Mouse (Mus musculus): ENCODE results near the gene Smpd2. TPM values are rescaled to one million over a fixed set of nuclear protein-coding genes. Genes with fewer than 3 reads are reported as not detected.

Smpd2 gene
- total and polyA plus RNA-seq, 3 experiments, result 8.9 to 15.4 (median 11.3) TPM

DNA sequence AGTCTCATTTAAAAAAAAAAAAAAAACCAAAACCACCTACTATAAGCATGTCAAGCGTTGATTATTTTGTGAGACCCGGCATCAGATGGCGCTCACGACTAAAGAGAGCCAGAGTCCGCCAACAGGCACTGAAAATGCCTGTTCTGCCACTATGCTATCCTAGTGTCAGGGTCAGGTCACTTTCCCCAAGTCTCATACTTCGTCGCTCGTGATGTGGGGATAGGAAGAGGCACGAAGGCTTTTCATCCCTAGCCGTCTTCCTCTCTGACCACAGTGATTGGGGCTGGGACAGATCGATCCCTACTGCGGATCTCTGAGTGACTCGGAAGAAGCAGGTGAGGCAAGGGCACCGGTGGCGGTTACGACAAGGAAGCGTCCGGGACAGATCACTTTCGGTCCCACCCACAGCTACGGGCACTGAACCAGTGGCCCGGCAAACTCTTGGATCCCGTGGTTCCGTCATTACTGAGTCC, 28.4 kb upstream of the Smpd2 start (continued):
- no peak for TF ChIP-seq CHD1 (IDR thresholded peaks at IDR 0.05; ENCODE audit: low read depth, low read length)
- TF ChIP-seq IRF4 (IDR thresholded peaks at IDR 0.05; ENCODE audit: low read depth, low read length), result peak; percentile 64

DNA sequence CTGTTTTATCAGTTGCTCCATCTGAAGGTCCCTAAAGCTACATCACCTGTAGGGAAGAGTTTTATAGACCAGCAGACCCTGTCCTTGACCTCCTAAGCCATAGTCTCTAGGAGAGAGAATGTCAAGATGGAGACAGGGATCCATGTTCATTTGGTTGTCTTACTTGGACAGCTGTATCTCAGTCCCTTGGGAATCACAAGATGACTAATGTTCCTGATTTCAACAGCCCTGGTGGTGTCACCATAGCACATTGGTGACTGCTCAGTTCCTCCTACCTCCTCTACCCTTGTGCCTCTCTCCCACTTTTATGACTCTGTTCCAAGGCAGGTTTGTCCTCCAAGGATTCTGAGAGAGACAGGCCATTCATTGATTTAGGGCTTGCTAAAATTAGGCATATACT, 24.8 kb upstream of the Smpd2 start:
- Histone ChIP-seq H3K27me3 (replicated peaks) (no peaks in the 10 kb centered on the region), H3K4me1 (ENCODE audit: control insufficient read depth in 1 of 2, insufficient read depth in 2 of 2) (peaks cover 5 to 25% of the 10 kb centered on the region in 2 experiments), H3K27ac (ENCODE audit: insufficient read depth, low read depth) (no peak overlapping the region), H3K9me3 (replicated peaks; ENCODE audit: low read length) (no peaks in the 10 kb centered on the region), H3K9ac (ENCODE audit: insufficient read depth, low read depth) (no peak overlapping the region), H3K79me2 (replicated peaks; ENCODE audit: control insufficient read depth, extremely low read depth, insufficient read depth, poor library complexity, severe bottlenecking) (0 out of 2 replicates have a peak, but pooled peaks cover 5% of the 10 kb centered on the region), H3K4me2 (ENCODE audit: insufficient read depth, low read depth, poor library complexity, severe bottlenecking) (no peak overlapping the region), H3K4me3 (replicated peaks in 1 of 3; ENCODE audit: low read depth in 2 of 3, low read length in 2 of 3, poor library complexity in 1 of 3) (no peak overlapping the region), H3K36me3 (replicated peaks in 1 of 2; ENCODE audit: control insufficient read depth in 1 of 2, insufficient read depth in 1 of 2, low read length in 1 of 2) (no peaks in the 10 kb centered on the region)
- peak; percentile 74 for DNase-seq (ENCODE audit: extremely low read depth)
- TF ChIP-seq JUND (conservative IDR thresholded peaks at IDR 0.05; ENCODE audit: low read depth, low read length) (peak; percentile 33; the same call in 1 of the 2 replicates), TCF12 (IDR thresholded peaks at IDR 0.05; ENCODE audit: low read depth, low read length) (0 out of 2 replicates have a peak, but pooled peaks have one; percentile 27), BHLHE40 (IDR thresholded peaks at IDR 0.05; ENCODE audit: low read depth, low read length) (peak; percentile 9; the same call in 1 of the 2 replicates), CTCF (conservative IDR thresholded peaks at IDR 0.05 in 1 of 2, IDR thresholded peaks at IDR 0.05 in 1 of 2; ENCODE audit: low read depth in 2 of 2, low read length in 2 of 2) (peak in 1 of 2 experiments; percentile 9; a peak in 1 of 4 replicates), MAZ (IDR thresholded peaks at IDR 0.05; ENCODE audit: low read depth, low read length) (no peak), MEF2A (IDR thresholded peaks at IDR 0.05; ENCODE audit: borderline replicate concordance, low read depth, low read length) (0 out of 2 replicates have a peak, but pooled peaks have one; percentile 43), IRF4 (IDR thresholded peaks at IDR 0.05; ENCODE audit: low read depth, low read length) (peak; percentile 68; the same call in 1 of the 2 replicates), EP300 (IDR thresholded peaks at IDR 0.05; ENCODE audit: low read length) (peak; percentile 66), ZKSCAN1 (IDR thresholded peaks at IDR 0.05; ENCODE audit: borderline replicate concordance, low read depth, low read length) (no peak), JUN (IDR thresholded peaks at IDR 0.05; ENCODE audit: insufficient read depth, low read depth, low read length) (peak; percentile 51; the same call in 1 of the 2 replicates), ETS1 (conservative IDR thresholded peaks at IDR 0.05; ENCODE audit: low read depth, low read length) (peak; percentile 56)
- dilution Hi-C loops (cut with MboI; ENCODE audit: extremely low pct_ligation_motif_present, extremely low pct_unique_long_range_greater_than_20kb, low sequenced_read_pairs) (no loop called here), in situ Hi-C loops (cut with MboI; ENCODE audit: low pct_ligation_motif_present, low pct_unique_long_range_greater_than_20kb, low sequenced_read_pairs) (loop anchor here (5.0 to 25.0 kb wide), 4 partner anchors 167 to 782 kb away; partner anchors contain the start of genes Cep57l1 and Sesn1)

DNA sequence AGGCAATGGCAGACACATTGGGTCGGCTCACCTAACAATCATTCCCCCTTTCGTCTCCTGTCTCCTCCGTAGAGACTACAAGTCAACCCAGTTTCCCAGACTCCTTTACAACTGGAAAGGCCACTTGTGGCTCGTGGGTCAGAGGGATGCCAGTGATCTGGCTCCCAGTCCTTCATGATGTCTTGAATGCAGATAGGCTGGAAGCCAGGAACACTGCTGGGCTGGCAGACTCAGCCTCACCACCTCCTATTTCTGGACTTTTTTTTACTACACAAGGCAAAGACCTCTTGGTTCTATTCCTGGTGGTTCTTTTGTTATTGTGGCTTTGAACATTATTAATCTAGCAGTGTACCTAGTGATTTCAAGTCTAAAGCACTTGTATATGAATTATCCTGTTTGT, 24.1 kb upstream of the Smpd2 start:
- no peak overlapping the region for H3K4me2 ChIP-seq (ENCODE audit: insufficient read depth, low read depth, poor library complexity, severe bottlenecking)
- H3K27ac ChIP-seq (ENCODE audit: insufficient read depth, low read depth), result no peak overlapping the region
- H3K9me3 ChIP-seq (replicated peaks; ENCODE audit: low read length), result no peaks in the 10 kb centered on the region
- DNase-seq (ENCODE audit: extremely low read depth), result no peak
- H3K36me3 ChIP-seq (replicated peaks in 1 of 2; ENCODE audit: control insufficient read depth in 1 of 2, insufficient read depth in 1 of 2, low read length in 1 of 2), result no peaks in the 10 kb centered on the region
- in situ Hi-C loops (cut with MboI; ENCODE audit: low pct_ligation_motif_present, low pct_unique_long_range_greater_than_20kb, low sequenced_read_pairs) (loop anchor here (5.0 to 25.0 kb wide), 3 partner anchors 298 to 783 kb away; partner anchors contain the start of genes Cep57l1 and Sesn1), dilution Hi-C loops (cut with MboI; ENCODE audit: extremely low pct_ligation_motif_present, extremely low pct_unique_long_range_greater_than_20kb, low sequenced_read_pairs) (no loop called here)
- H3K4me1 ChIP-seq (ENCODE audit: control insufficient read depth in 1 of 2, insufficient read depth in 2 of 2), result peaks cover 5 to 25% of the 10 kb centered on the region in 2 experiments
- no peaks in the 10 kb centered on the region for H3K27me3 ChIP-seq (replicated peaks)
- no peak for TF ChIP-seq ELF1 (IDR thresholded peaks at IDR 0.05; ENCODE audit: low read depth, low read length)
- TF ChIP-seq CTCF (conservative IDR thresholded peaks at IDR 0.05 in 1 of 2, IDR thresholded peaks at IDR 0.05 in 1 of 2; ENCODE audit: low read depth in 2 of 2, low read length in 2 of 2), result no peak
- TF ChIP-seq USF1 (IDR thresholded peaks at IDR 0.05; ENCODE audit: low read depth, low read length), result no peak
- TF ChIP-seq ZNF384 (IDR thresholded peaks at IDR 0.05; ENCODE audit: low read depth, low read length), result no peak
- TF ChIP-seq KAT2A (IDR thresholded peaks at IDR 0.05; ENCODE audit: insufficient replicate concordance, low read length), result no peak
- TF ChIP-seq ZMIZ1 (IDR thresholded peaks at IDR 0.05; ENCODE audit: low read depth, low read length), result no peak
- no peak for TF ChIP-seq IRF4 (IDR thresholded peaks at IDR 0.05; ENCODE audit: low read depth, low read length)
- no peak for TF ChIP-seq JUND (conservative IDR thresholded peaks at IDR 0.05; ENCODE audit: low read depth, low read length)
- no peak for TF ChIP-seq HCFC1 (IDR thresholded peaks at IDR 0.05; ENCODE audit: low read depth, low read length)
- no peaks in the 10 kb centered on the region for H3K79me2 ChIP-seq (replicated peaks; ENCODE audit: control insufficient read depth, extremely low read depth, insufficient read depth, poor library complexity, severe bottlenecking)
- no peak overlapping the region for H3K4me3 ChIP-seq (replicated peaks in 1 of 3; ENCODE audit: low read depth in 2 of 3, low read length in 2 of 3, poor library complexity in 1 of 3)
- H3K9ac ChIP-seq (ENCODE audit: insufficient read depth, low read depth), result no peak overlapping the region

Measured in CH12.LX (cell line).